14 mouse cellular contexts compared by ENCODE assay signal in the genomic region with DNA sequence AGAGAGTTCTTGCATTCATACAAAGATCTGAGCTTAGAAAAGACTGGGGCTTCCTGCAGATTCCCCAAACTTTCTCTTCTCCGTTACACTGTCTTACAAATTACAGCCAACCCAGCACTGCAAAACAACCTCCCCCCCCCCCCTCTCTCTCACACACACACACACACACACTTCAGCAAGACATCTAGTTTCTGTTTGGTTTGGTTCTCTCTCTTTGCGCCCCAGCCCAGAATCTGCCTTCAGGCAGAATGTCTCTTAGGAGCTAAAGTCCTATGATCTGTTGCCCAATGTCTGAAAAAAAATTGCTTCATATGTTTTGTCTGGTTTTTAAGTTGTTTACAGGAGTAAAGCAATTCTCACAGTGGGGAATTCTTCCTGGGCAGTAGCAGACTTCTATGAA. TPM values are rescaled to one million over a fixed set of nuclear protein-coding genes. Genes with fewer than 3 reads are reported as not detected.
DNase-seq lines count a peak whose midpoint lies in the region; ATAC-seq and TF ChIP-seq lines count a peak whose summit lies in the region.
"Had no signal": no experiment of that assay in that cellular context is flagged by ENCODE, and none has a peak within 500 bp of the region (broad histone marks: within the 10 kb centered on the region; RNA-seq: fewer than 3 reads in every experiment).

No protein-coding gene starts in this region.

- H3K4me3 ChIP-seq in forebrain, embryonic 13.5 days = no peak overlapping the region
- H3K4me3 ChIP-seq in forebrain, embryonic 10.5 days = no peak overlapping the region
- H3K4me3 ChIP-seq in liver, postnatal 0 days (ENCODE audit: low read depth, low read length) = no peak overlapping the region
- no peak overlapping the region for H3K4me3 ChIP-seq in liver, embryonic 12.5 days
- H3K4me3 ChIP-seq in forebrain, postnatal 0 days (ENCODE audit: low read depth, low read length) = no peak overlapping the region
- no peak overlapping the region for H3K4me3 ChIP-seq in neural tube, embryonic 13.5 days
- H3K4me3 ChIP-seq in left cerebral cortex, adult 2 months = no peak overlapping the region
- H3K4me3 ChIP-seq: hindbrain, embryonic 10.5 days had no signal

- no peak overlapping the region for H3K4me2 ChIP-seq in forebrain, embryonic 13.5 days
- no peak overlapping the region for H3K4me2 ChIP-seq in liver, postnatal 0 days (ENCODE audit: low read depth, low read length)
- no peak overlapping the region for H3K4me2 ChIP-seq in liver, embryonic 12.5 days
- H3K4me2 ChIP-seq in forebrain, postnatal 0 days (ENCODE audit: low read depth) = no peak overlapping the region
- no peak overlapping the region for H3K4me2 ChIP-seq in neural tube, embryonic 13.5 days

- H3K9me3 ChIP-seq in forebrain, embryonic 13.5 days (replicated peaks) = no peaks in the 10 kb centered on the region
- no peaks in the 10 kb centered on the region for H3K9me3 ChIP-seq in forebrain, embryonic 10.5 days
- H3K9me3 ChIP-seq in liver, postnatal 0 days (ENCODE audit: low read length) = no peaks in the 10 kb centered on the region
- no peaks in the 10 kb centered on the region for H3K9me3 ChIP-seq in liver, embryonic 12.5 days (replicated peaks)
- no peaks in the 10 kb centered on the region for H3K9me3 ChIP-seq in forebrain, postnatal 0 days (ENCODE audit: low read length)
- H3K9me3 ChIP-seq in neural tube, embryonic 13.5 days = no peaks in the 10 kb centered on the region
- H3K9me3 ChIP-seq: hindbrain, embryonic 10.5 days had no signal

- no peak for TF ChIP-seq CTCF in liver, postnatal 0 days (IDR thresholded peaks at IDR 0.05; ENCODE audit: low read depth)
- no peak for TF ChIP-seq CTCF in forebrain, postnatal 0 days (IDR thresholded peaks at IDR 0.05; ENCODE audit: low read depth)
- TF ChIP-seq CTCF in left cerebral cortex, adult 2 months (IDR thresholded peaks at IDR 0.05) = no peak

- no peaks in the 10 kb centered on the region for H3K27me3 ChIP-seq in forebrain, embryonic 13.5 days
- H3K27me3 ChIP-seq in forebrain, embryonic 10.5 days (ENCODE audit: poor library complexity, severe bottlenecking) = no peaks in the 10 kb centered on the region
- no peaks in the 10 kb centered on the region for H3K27me3 ChIP-seq in liver, postnatal 0 days (ENCODE audit: insufficient read depth, low read length)
- H3K27me3 ChIP-seq in liver, embryonic 12.5 days (replicated peaks) = no peaks in the 10 kb centered on the region
- no peaks in the 10 kb centered on the region for H3K27me3 ChIP-seq in forebrain, postnatal 0 days (ENCODE audit: insufficient read depth, low read length)
- H3K27me3 ChIP-seq in neural tube, embryonic 13.5 days = no peaks in the 10 kb centered on the region

- no peak for ATAC-seq in forebrain, embryonic 13.5 days
- peak; percentile 54; the same call in 1 of the 2 replicates for ATAC-seq in liver, postnatal 0 days
- ATAC-seq in liver, embryonic 12.5 days = no peak
- no peak for ATAC-seq in forebrain, postnatal 0 days
- ATAC-seq in neural tube, embryonic 13.5 days (ENCODE audit: low read depth) = no peak
- ATAC-seq: intestine, embryonic 16.5 days had no signal

- 43% methylated on average over 2 of the region's 2 CpGs for WGBS in forebrain, embryonic 13.5 days
- 66% methylated on average over 2 of the region's 2 CpGs for WGBS in forebrain, embryonic 10.5 days
- WGBS in liver, postnatal 0 days (ENCODE audit: insufficient replicate concordance) = 45% methylated on average over 2 of the region's 2 CpGs
- WGBS in liver, embryonic 12.5 days (ENCODE audit: insufficient replicate concordance) = 53% methylated on average over 2 of the region's 2 CpGs
- 43% methylated on average over 2 of the region's 2 CpGs for WGBS in forebrain, postnatal 0 days
- 32% methylated on average over 2 of the region's 2 CpGs for WGBS in neural tube, embryonic 13.5 days

- H3K36me3 ChIP-seq in forebrain, embryonic 13.5 days (ENCODE audit: poor library complexity, severe bottlenecking) = 0 out of 2 replicates have a peak, but pooled peaks cover 5% of the 10 kb centered on the region
- no peaks in the 10 kb centered on the region for H3K36me3 ChIP-seq in forebrain, embryonic 10.5 days (replicated peaks)
- H3K36me3 ChIP-seq in liver, postnatal 0 days (replicated peaks; ENCODE audit: insufficient read depth, low read length) = no peaks in the 10 kb centered on the region
- H3K36me3 ChIP-seq in liver, embryonic 12.5 days = no peaks in the 10 kb centered on the region
- H3K36me3 ChIP-seq in forebrain, postnatal 0 days (ENCODE audit: insufficient read depth) = no peaks in the 10 kb centered on the region
- H3K36me3 ChIP-seq in neural tube, embryonic 13.5 days = no peaks in the 10 kb centered on the region
- H3K36me3 ChIP-seq: hindbrain, embryonic 10.5 days had no signal

- intact Hi-C loops in left cerebral cortex, adult 2 months (cut with DNase I) = no loop called here

- peak overlapping the region; percentile 12; the same call in 1 of the 2 replicates for H3K27ac ChIP-seq in forebrain, embryonic 13.5 days
- H3K27ac ChIP-seq in forebrain, embryonic 10.5 days = no peak overlapping the region
- H3K27ac ChIP-seq in liver, postnatal 0 days (ENCODE audit: low read depth) = no peak overlapping the region
- no peak overlapping the region for H3K27ac ChIP-seq in liver, embryonic 12.5 days
- H3K27ac ChIP-seq in forebrain, postnatal 0 days (ENCODE audit: low read depth, low read length) = no peak overlapping the region; the same call in 1 of the 2 replicates
- H3K27ac ChIP-seq in neural tube, embryonic 13.5 days (replicated peaks) = peak overlapping the region; percentile 49; the same call in 1 of the 2 replicates
- no peak overlapping the region for H3K27ac ChIP-seq in left cerebral cortex, adult 2 months
- H3K27ac ChIP-seq: hindbrain, embryonic 10.5 days had no signal

- H3K4me1 ChIP-seq in forebrain, embryonic 13.5 days = peaks cover 48% of the 10 kb centered on the region
- H3K4me1 ChIP-seq in forebrain, embryonic 10.5 days = peaks cover 18% of the 10 kb centered on the region
- H3K4me1 ChIP-seq in liver, postnatal 0 days (ENCODE audit: insufficient read depth) = peaks cover 7% of the 10 kb centered on the region; the same call in 1 of the 2 replicates
- H3K4me1 ChIP-seq in liver, embryonic 12.5 days = no peaks in the 10 kb centered on the region
- H3K4me1 ChIP-seq in forebrain, postnatal 0 days (ENCODE audit: insufficient read depth) = 0 out of 2 replicates have a peak, but pooled peaks cover 17% of the 10 kb centered on the region
- H3K4me1 ChIP-seq in neural tube, embryonic 13.5 days (replicated peaks) = peaks cover 46% of the 10 kb centered on the region

- TF ChIP-seq EP300 in liver, postnatal 0 days (IDR thresholded peaks at IDR 0.05; ENCODE audit: low read depth) = no peak

- H3K9ac ChIP-seq in forebrain, embryonic 13.5 days = no peak overlapping the region
- no peak overlapping the region for H3K9ac ChIP-seq in liver, postnatal 0 days (replicated peaks)
- no peak overlapping the region for H3K9ac ChIP-seq in liver, embryonic 12.5 days
- H3K9ac ChIP-seq in forebrain, postnatal 0 days = no peak overlapping the region
- H3K9ac ChIP-seq in neural tube, embryonic 13.5 days = no peak overlapping the region

- no peak for DNase-seq in forebrain, embryonic 10.5 days (ENCODE audit: extremely low spot score, low spot score)
- no peak for DNase-seq in liver, postnatal 0 days
- peak; percentile 11 for DNase-seq in forebrain, postnatal 0 days
- DNase-seq in left cerebral cortex, adult 2 months (ENCODE audit: extremely low spot score in 1 of 2, low spot score in 2 of 2) = no peak
- no peak for DNase-seq in frontal cortex, postnatal 14 days (ENCODE audit: low spot score in 2 of 2)
- DNase-seq: cerebellum, adult 11-12 months; liver; right cerebral cortex, adult 18-20 months had no signal

RNA-seq across cellular contexts. Expression of gene Gpr156, which starts 27.4 kb away (rescaled TPM):
- polyA plus RNA-seq in forebrain, embryonic 13.5 days (2015; fragmentation: Nextera tagmentation; extraction: Ambion mirVana) = 5.5 TPM in 2 replicates
- polyA plus RNA-seq in forebrain, embryonic 10.5 days (2016; fragmentation: Nextera tagmentation; extraction: Ambion mirVana) = 1.3 and 1.6 TPM in 2 replicates
- polyA plus RNA-seq in liver, postnatal 0 days (2015; fragmentation: Nextera tagmentation; extraction: Ambion mirVana) = 0.02 TPM in 1 of 2 replicates, not detected in the other
- polyA plus RNA-seq in liver, embryonic 12.5 days (2016; fragmentation: Nextera tagmentation; extraction: Ambion mirVana) = 0.07 TPM in 1 of 2 replicates, not detected in the other
- 2.8 and 3.3 TPM in 2 replicates for total RNA-seq in forebrain, postnatal 0 days (2014; rRNA removed)
- polyA plus RNA-seq in forebrain, postnatal 0 days (2015; fragmentation: Nextera tagmentation; extraction: Ambion mirVana) = 1.5 and 2.3 TPM in 2 replicates
- polyA plus RNA-seq in neural tube, embryonic 13.5 days (2015; fragmentation: Nextera tagmentation; extraction: Ambion mirVana) = 6.1 and 6.9 TPM in 2 replicates
- under 1 TPM; 0.48 to 0.63 TPM for total RNA-seq in left cerebral cortex, adult 2 months (2021)
- total RNA-seq: neutrophil, adult 5-6 weeks had no signal

Comparison
In these comparisons a context has a peak if more than half of its experiments do, and no peak if none do; other contexts are left out.
1. H3K27ac ChIP-seq: peak in forebrain, embryonic 13.5 days (single experiment) and neural tube, embryonic 13.5 days (single experiment); none in forebrain, embryonic 10.5 days (single experiment), liver, postnatal 0 days (single experiment), liver, embryonic 12.5 days (single experiment), forebrain, postnatal 0 days (single experiment) and left cerebral cortex, adult 2 months (single experiment).